Mouse (Mus musculus): ENCODE data around the gene Ubtfl1. TPM values are rescaled to one million over a fixed set of nuclear protein-coding genes. Genes with fewer than 3 reads are reported as not detected.
"Not testable (repeated sequence)": the region's sequence is repeated elsewhere in the genome, so short reads cannot be mapped to it uniquely, and the experiment has no call there.

Ubtfl1 gene
- total RNA-seq (2014; rRNA removed) (not detected in 2 replicates), polyA plus RNA-seq (2015; fragmentation: Nextera tagmentation; extraction: Ambion mirVana) (not detected in 2 replicates)

GRCm38 (mm10) chr9:18404118-18404517, at the start of gene Ubtfl1:
Gene Ubtfl1, plus strand, starts transcription at chr9:18404418.
- 71% methylated on average over 1 of the region's 1 CpGs for WGBS
- TF ChIP-seq CTCF (IDR thresholded peaks at IDR 0.05; ENCODE audit: low read depth) = no peak

GRCm38 (mm10) chr9:18373026-18373425, 31.2 kb upstream of the Ubtfl1 start:
- H3K4me1 ChIP-seq (ENCODE audit: insufficient read depth); H3K9ac ChIP-seq; ATAC-seq; H3K4me3 ChIP-seq (ENCODE audit: low read depth, low read length); H3K9me3 ChIP-seq (ENCODE audit: low read length); H3K27ac ChIP-seq (ENCODE audit: low read depth, low read length); H3K4me2 ChIP-seq (ENCODE audit: low read depth); H3K27me3 ChIP-seq (ENCODE audit: insufficient read depth, low read length); DNase-seq; H3K36me3 ChIP-seq (ENCODE audit: insufficient read depth): not testable (repeated sequence)
- WGBS = 76% methylated on average over 1 of the region's 1 CpGs

More at GRCm38 (mm10) chr9:18404118-18404517, at the start of gene Ubtfl1:
- H3K36me3 ChIP-seq (ENCODE audit: insufficient read depth) = no peaks in the 10 kb centered on the region
- H3K27ac ChIP-seq (ENCODE audit: low read depth, low read length) = no peak within 1 kb of the TSS
- no peaks in the 10 kb centered on the region for H3K4me1 ChIP-seq (ENCODE audit: insufficient read depth)
- H3K4me3 ChIP-seq (ENCODE audit: low read depth, low read length) = no peak within 1 kb of the TSS
- no peaks in the 10 kb centered on the region for H3K9me3 ChIP-seq (ENCODE audit: low read length)
- ATAC-seq = no peak
- H3K27me3 ChIP-seq (ENCODE audit: insufficient read depth, low read length) = no peaks in the 10 kb centered on the region
- no peak within 1 kb of the TSS for H3K4me2 ChIP-seq (ENCODE audit: low read depth)
- no peak within 1 kb of the TSS for H3K9ac ChIP-seq
- no peak for DNase-seq

GRCm38 (mm10) chr9:18385782-18386181, 18.4 kb upstream of the Ubtfl1 start:
- Histone ChIP-seq H3K36me3 (ENCODE audit: insufficient read depth) (no peaks in the 10 kb centered on the region), H3K27ac (ENCODE audit: low read depth, low read length) (no peak overlapping the region), H3K4me1 (ENCODE audit: insufficient read depth) (no peaks in the 10 kb centered on the region), H3K4me2 (ENCODE audit: low read depth) (no peak overlapping the region), H3K9ac (no peak overlapping the region), H3K27me3 (ENCODE audit: insufficient read depth, low read length) (no peaks in the 10 kb centered on the region), H3K4me3 (ENCODE audit: low read depth, low read length) (no peak overlapping the region), H3K9me3 (ENCODE audit: low read length) (no peaks in the 10 kb centered on the region)
- WGBS = 47% methylated on average over 6 of the region's 6 CpGs
- ATAC-seq (peak; percentile 23; the same call in 1 of the 2 replicates), DNase-seq (no peak)
- TF ChIP-seq CTCF (IDR thresholded peaks at IDR 0.05; ENCODE audit: low read depth) = no peak

GRCm38 (mm10) chr9:18399629-18400028, 4.6 kb upstream of the Ubtfl1 start:
- WGBS = 88% methylated on average over 1 of the region's 1 CpGs
- no peaks in the 10 kb centered on the region for H3K27me3 ChIP-seq (ENCODE audit: insufficient read depth, low read length)
- TF ChIP-seq CTCF (IDR thresholded peaks at IDR 0.05; ENCODE audit: low read depth) = no peak
- ATAC-seq (no peak), DNase-seq (no peak)
- H3K4me1 ChIP-seq (ENCODE audit: insufficient read depth) = no peaks in the 10 kb centered on the region
- no peak overlapping the region for H3K27ac ChIP-seq (ENCODE audit: low read depth, low read length)
- no peak overlapping the region for H3K4me3 ChIP-seq (ENCODE audit: low read depth, low read length)
- H3K4me2 ChIP-seq (ENCODE audit: low read depth) = no peak overlapping the region
- H3K9me3 ChIP-seq (ENCODE audit: low read length) = no peaks in the 10 kb centered on the region
- H3K9ac ChIP-seq = no peak overlapping the region
- no peaks in the 10 kb centered on the region for H3K36me3 ChIP-seq (ENCODE audit: insufficient read depth)

GRCm38 (mm10) chr9:18402895-18403294, 1.3 kb upstream of the Ubtfl1 start, which contains the start of gene Naalad2:
Gene Naalad2, minus strand, starts transcription at chr9:18402995.
- not testable (repeated sequence) for ATAC-seq; H3K9ac ChIP-seq; H3K27me3 ChIP-seq (ENCODE audit: insufficient read depth, low read length); H3K27ac ChIP-seq (ENCODE audit: low read depth, low read length); H3K4me2 ChIP-seq (ENCODE audit: low read depth); H3K36me3 ChIP-seq (ENCODE audit: insufficient read depth); DNase-seq; H3K9me3 ChIP-seq (ENCODE audit: low read length); H3K4me3 ChIP-seq (ENCODE audit: low read depth, low read length); H3K4me1 ChIP-seq (ENCODE audit: insufficient read depth)
- 63% methylated on average over 2 of the region's 2 CpGs for WGBS

GRCm38 (mm10) chr9:18412371-18412770, 8.2 kb downstream of the Ubtfl1 start:
- not testable (repeated sequence) for H3K36me3 ChIP-seq (ENCODE audit: insufficient read depth); H3K27me3 ChIP-seq (ENCODE audit: insufficient read depth, low read length); H3K4me3 ChIP-seq (ENCODE audit: low read depth, low read length); H3K27ac ChIP-seq (ENCODE audit: low read depth, low read length); ATAC-seq; H3K4me2 ChIP-seq (ENCODE audit: low read depth); H3K9ac ChIP-seq; H3K9me3 ChIP-seq (ENCODE audit: low read length); H3K4me1 ChIP-seq (ENCODE audit: insufficient read depth); DNase-seq
- WGBS = 91% methylated on average over 4 of the region's 4 CpGs

- Histone ChIP-seq H3K27me3 (ENCODE audit: insufficient read depth, low read length) (no peaks in the 10 kb centered on the region), H3K4me1 (ENCODE audit: insufficient read depth) (no peaks in the 10 kb centered on the region), H3K4me3 (ENCODE audit: low read depth, low read length) (no peak within 1 kb of the TSS), H3K36me3 (ENCODE audit: insufficient read depth) (no peaks in the 10 kb centered on the region), H3K9me3 (ENCODE audit: low read length) (no peaks in the 10 kb centered on the region), H3K4me2 (ENCODE audit: low read depth) (no peak within 1 kb of the TSS), H3K9ac (no peak within 1 kb of the TSS), H3K27ac (ENCODE audit: low read depth, low read length) (no peak within 1 kb of the TSS)
- no peak for TF ChIP-seq CTCF (IDR thresholded peaks at IDR 0.05; ENCODE audit: low read depth)
- DNase-seq = no peak
- ATAC-seq = no peak
Measured at GRCm38 (mm10) chr9:18430354-18430753, 26.1 kb downstream of the Ubtfl1 start, which contains the start of gene Mbd3l2. Gene Mbd3l2, plus strand, starts transcription at chr9:18430654.

GRCm38 (mm10) chr9:18431687-18432086, 27.5 kb downstream of the Ubtfl1 start:
- ATAC-seq (peak; percentile 36; the same call in 1 of the 2 replicates), DNase-seq (peak; percentile 14)
- Histone ChIP-seq H3K4me1 (ENCODE audit: insufficient read depth) (no peaks in the 10 kb centered on the region), H3K27ac (ENCODE audit: low read depth, low read length) (no peak overlapping the region), H3K36me3 (ENCODE audit: insufficient read depth) (no peaks in the 10 kb centered on the region), H3K9me3 (ENCODE audit: low read length) (no peaks in the 10 kb centered on the region), H3K9ac (no peak overlapping the region), H3K4me3 (ENCODE audit: low read depth, low read length) (no peak overlapping the region), H3K4me2 (ENCODE audit: low read depth) (no peak overlapping the region), H3K27me3 (ENCODE audit: insufficient read depth, low read length) (no peaks in the 10 kb centered on the region)
- 58% methylated on average over 10 of the region's 10 CpGs for WGBS
- TF ChIP-seq CTCF (IDR thresholded peaks at IDR 0.05; ENCODE audit: low read depth) = no peak

Data from forebrain, postnatal 0 days (tissue).